Mouse (Mus musculus): ENCODE results near the gene Tmppe.

Gene Tmppe

GRCm38 (mm10) chr9:114443351-114443750 lies 42.4 kb downstream of the Tmppe start:
- DNase-seq (ENCODE audit: low read depth), result no peak

DNA sequence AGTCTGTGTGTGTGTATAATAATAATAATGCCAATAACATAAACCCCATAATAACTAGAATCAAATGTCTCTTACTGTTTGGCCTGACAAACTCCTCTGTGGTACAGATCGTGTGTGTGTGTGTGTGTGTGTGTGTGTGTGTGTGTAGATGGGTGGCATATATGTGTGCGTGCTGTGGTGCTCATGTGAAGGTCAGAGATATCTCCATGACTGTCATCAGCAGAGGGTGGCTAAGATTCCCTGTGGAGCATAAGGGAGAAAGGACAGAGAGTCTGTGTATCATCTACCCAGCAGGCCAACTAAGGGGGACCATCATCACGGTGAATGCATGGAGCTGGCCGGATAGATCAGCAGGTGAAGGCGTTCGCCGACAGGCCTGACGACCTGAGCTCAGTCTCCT lies 46.0 kb downstream of the Tmppe start:
- DNase-seq (ENCODE audit: low read depth), result no peak

- DNase-seq (ENCODE audit: low read depth), result no peak
These were observed 47.8 kb downstream of the Tmppe start for GRCm38 (mm10) chr9:114448700-114449099.

DNA sequence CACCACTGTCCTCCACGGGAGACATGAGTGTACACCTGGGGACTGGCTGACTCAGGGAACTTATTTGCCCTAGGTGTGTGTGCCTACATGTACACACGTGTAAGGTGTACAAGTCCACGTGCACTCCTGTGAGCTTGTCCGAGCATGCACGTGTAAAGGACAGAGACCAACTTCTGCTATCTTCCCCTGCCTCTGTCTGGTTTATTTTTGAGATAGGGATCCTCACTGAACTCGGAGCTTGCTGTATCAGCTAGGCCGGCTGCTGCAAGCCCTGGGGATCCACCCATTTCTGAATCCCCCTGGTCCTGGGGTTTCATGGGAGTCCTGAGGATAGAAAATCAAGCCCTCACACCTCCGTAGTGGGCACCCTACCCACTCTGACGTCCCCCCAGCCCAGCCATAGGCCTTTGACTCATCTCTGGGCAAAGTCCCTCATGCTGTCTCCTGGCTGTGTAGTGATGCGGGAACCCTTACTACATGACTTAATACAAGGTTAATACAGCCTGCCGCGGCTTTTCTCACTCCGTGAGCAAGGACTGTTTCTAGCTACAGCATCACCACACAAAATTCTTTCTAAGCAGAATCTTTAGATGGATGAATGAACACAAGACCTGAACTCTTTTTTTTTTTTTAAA lies 48.3 kb downstream of the Tmppe start:
- DNase-seq (ENCODE audit: low read depth), result no peak

DNA sequence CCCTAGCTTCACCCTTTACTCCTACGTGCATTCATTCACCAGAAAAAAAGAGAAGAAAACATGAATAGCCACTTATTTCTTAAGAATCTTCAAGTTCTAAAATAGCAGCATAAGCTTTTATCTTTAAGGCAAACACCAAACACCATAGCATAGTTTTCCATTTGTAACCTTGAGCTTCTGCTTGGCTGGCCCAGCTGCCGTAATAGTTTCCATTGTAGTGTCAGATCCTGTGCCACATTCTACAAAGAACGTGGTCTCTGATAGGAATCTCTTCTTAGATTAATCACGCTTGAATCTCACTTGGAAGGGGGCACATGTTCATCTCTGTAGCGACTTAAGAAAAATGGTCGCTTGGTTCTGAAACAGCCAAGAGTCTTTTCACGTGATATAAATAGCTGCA lies 50.7 kb downstream of the Tmppe start:
- peak; percentile 9 for DNase-seq (ENCODE audit: low read depth)

GRCm38 (mm10) chr9:114452418-114452817 lies 51.5 kb downstream of the Tmppe start:
- DNase-seq (ENCODE audit: low read depth), result no peak

DNA sequence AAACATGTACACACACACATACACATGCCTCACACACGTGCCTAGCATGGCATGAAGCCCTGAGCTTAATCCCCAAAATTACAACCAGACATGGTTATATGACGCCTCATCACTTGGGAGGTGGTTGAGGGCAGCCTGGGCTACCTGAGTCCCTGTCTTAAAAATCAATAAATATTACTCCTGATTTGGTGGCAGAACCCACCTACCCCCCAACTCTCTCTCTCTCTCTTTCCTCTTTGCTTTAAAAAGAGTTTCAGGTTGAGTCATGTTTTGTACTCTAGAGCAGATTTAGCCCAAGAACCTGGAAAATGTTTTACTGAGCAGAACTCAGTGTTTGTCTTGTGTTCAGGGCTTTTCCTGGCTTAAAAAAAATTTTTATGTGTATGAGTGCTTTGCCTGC lies 54.5 kb downstream of the Tmppe start:
- no peak for DNase-seq (ENCODE audit: low read depth)

Measured in 416B (cell line).